Mouse (Mus musculus) liver, embryonic 14.5 days (tissue): ENCODE results near the gene Rps21. TPM values are rescaled to one million over a fixed set of nuclear protein-coding genes. Genes with fewer than 3 reads are reported as not detected.

ENCODE experiments used
- ATAC-seq: fragments of 200-750 bp; cut with Nextera tagmentation; 2 replicates; pipeline ENCODE4 v1.8.0; 2017; ENCODE audit warnings: moderate number of reproducible peaks, mild to moderate bottlenecking, moderate library complexity; ENCODE audit not compliant: insufficient read depth
- DNase-seq, 3 experiments: peaks; one replicate each; pipeline ENCODE4 v3.0.0-alpha.2; 2012 to 2013; ENCODE audit warnings: low read depth in 3 of 3, low spot score in 3 of 3
- H3K27ac ChIP-seq: fragments of 300-500 bp; sonication (generic); 2 replicates; pipeline ENCODE4 v1.5.1; 2014; ENCODE audit warnings: moderate library complexity, mild to moderate bottlenecking, control low read depth, inconsistent platforms
- H3K27me3 ChIP-seq: fragments of 300-500 bp; sonication (generic); 2 replicates; pipeline ENCODE4 v1.6.1; 2014; ENCODE audit warnings: mild to moderate bottlenecking, low read length, moderate library complexity; ENCODE audit not compliant: control insufficient read depth, insufficient read depth
- H3K36me3 ChIP-seq: fragments of 300-500 bp; sonication (generic); replicated peaks from 2 replicates; pipeline ENCODE4 v1.6.1; 2014; ENCODE audit warnings: low read depth; ENCODE audit not compliant: control insufficient read depth, insufficient read depth
- H3K4me1 ChIP-seq, 2 experiments: fragments of 200-500 bp in 1 of 2; fragments of 300-500 bp in 1 of 2; sonication (generic) in 1 of 2; replicated peaks; 2 replicates each; pipeline ENCODE4 v1.6.1; 2012 to 2014; ENCODE audit warnings: antibody characterized with exemption in 1 of 2, inconsistent platforms in 1 of 2, low read length in 1 of 2; ENCODE audit not compliant: control insufficient read depth in 2 of 2, insufficient read depth in 2 of 2
- H3K4me2 ChIP-seq: fragments of 300-500 bp; sonication (generic); 2 replicates; pipeline ENCODE4 v1.6.1; 2014; ENCODE audit warnings: low read depth, mild to moderate bottlenecking, control low read depth, moderate library complexity
- H3K4me3 ChIP-seq, 2 experiments: fragments of 200-500 bp in 1 of 2; fragments of 300-500 bp in 1 of 2; sonication (generic) in 1 of 2; 2 replicates each; pipeline ENCODE4 v1.5.1; 2012 to 2014; ENCODE audit warnings: low read depth in 2 of 2, low read length in 2 of 2, mild to moderate bottlenecking in 2 of 2, control low read depth in 1 of 2, inconsistent platforms in 1 of 2, moderate library complexity in 1 of 2; ENCODE audit not compliant: insufficient read depth in 1 of 2
- H3K9ac ChIP-seq: fragments of 300-500 bp; sonication (generic); replicated peaks from 2 replicates; pipeline ENCODE4 v1.6.1; 2014; ENCODE audit warnings: mild to moderate bottlenecking, control low read depth, moderate library complexity
- H3K9me3 ChIP-seq: fragments of 300-500 bp; sonication (generic); 2 replicates; pipeline ENCODE4 v1.6.1; 2016; ENCODE audit warnings: low read length, mixed read lengths; ENCODE audit not compliant: control insufficient read depth
- CTCF ChIP-seq: IDR thresholded peaks from 2 replicates; pipeline ENCODE4 v1.5.1; 2016; ENCODE audit warnings: antibody characterized with exemption, low read depth, control low read depth
- EP300 ChIP-seq: IDR thresholded peaks from 2 replicates; pipeline ENCODE4 v1.6.1; 2016; ENCODE audit warnings: antibody characterized with exemption, low read depth
- WGBS: fragments of 180-500 bp; shearing (Covaris S2); extraction: QIAGEN DNeasy Blood & Tissue Kit; methylation state at CpG from one replicate; pipeline ENCODE4 v1.1.7; 2014; ENCODE audit not compliant: insufficient replicate concordance; 5-methylcytosine and 5-hydroxymethylcytosine counted together
- polyA plus RNA-seq, 2 experiments: library from polyadenylated mRNA; depleted of rRNA in 1 of 2; stranded (reverse) in 1 of 2; unstranded in 1 of 2; fragments of >200 nt; fragmentation: Nextera tagmentation in 1 of 2; extraction: Ambion mirVana in 1 of 2; gene quantifications; 2 replicates each; pipeline versions ENCODE4 v1.2.1 to v1.2.3; 2012 to 2014

The Rps21 gene
- polyA plus RNA-seq, 2 experiments: 539 to 1,840 TPM

DNA sequence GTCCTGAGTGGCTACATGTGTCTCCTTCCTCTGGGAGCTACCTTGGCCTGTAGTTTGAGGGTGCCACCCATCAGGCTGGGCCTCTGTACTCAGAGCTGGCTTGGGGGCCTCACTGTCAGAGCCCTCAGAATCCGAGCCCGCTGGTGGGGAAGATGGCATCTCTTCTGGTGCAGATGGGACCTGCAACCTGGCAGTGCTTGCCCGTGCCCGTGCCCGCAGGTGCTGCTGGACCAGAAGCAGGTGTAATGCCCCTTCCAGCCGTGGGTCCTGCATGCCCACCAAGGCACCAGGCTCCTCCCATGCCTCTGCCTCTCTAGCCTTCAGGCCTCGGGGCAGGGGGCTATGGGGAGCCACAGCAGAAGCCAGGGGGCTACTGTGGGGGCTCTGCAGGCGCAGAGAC, 22.1 kb downstream of the Rps21 start:
- H3K9ac ChIP-seq: no peak overlapping the region
- DNase-seq: no peak
- H3K4me3 ChIP-seq: no peak overlapping the region
- H3K27ac ChIP-seq: no peak overlapping the region
- H3K36me3 ChIP-seq: no peaks in the 10 kb centered on the region
- H3K9me3 ChIP-seq: no peaks in the 10 kb centered on the region
- 65% methylated on average over 8 of the region's 8 CpGs for WGBS
- ATAC-seq: no peak
- TF ChIP-seq CTCF: no peak
- H3K27me3 ChIP-seq: no peaks in the 10 kb centered on the region
- H3K4me1 ChIP-seq: peaks cover 9 to 18% of the 10 kb centered on the region in 2 experiments
- H3K4me2 ChIP-seq: no peak overlapping the region

DNA sequence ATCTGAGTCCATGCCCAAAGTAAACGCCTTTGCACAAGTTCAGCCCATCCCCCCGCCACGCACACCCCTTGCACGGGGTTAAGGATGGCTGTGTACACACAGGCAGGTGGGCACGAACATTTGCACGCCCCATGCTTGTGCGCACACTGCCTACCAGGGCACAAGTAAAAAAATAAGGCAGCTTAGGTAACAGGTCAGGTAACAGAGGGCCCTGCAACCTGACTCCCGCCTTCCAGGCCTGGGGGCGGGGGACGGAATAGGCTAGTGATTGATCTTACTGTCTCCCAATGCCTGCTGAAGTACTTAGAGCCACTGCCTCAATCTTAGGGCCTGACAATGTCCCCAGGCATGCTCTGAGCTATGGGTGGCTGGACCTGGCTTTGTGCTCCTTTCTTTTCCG, 31.8 kb downstream of the Rps21 start:
- no peaks in the 10 kb centered on the region for H3K9me3 ChIP-seq
- no peak overlapping the region for H3K9ac ChIP-seq
- 52% methylated on average over 11 of the region's 11 CpGs for WGBS
- no peak for DNase-seq
- no peak for ATAC-seq
- H3K27me3 ChIP-seq: no peaks in the 10 kb centered on the region
- no peak for TF ChIP-seq EP300
- H3K4me3 ChIP-seq: no peak overlapping the region
- H3K4me1 ChIP-seq: no peaks in the 10 kb centered on the region; a peak in 1 of 4 replicates
- no peaks in the 10 kb centered on the region for H3K36me3 ChIP-seq
- H3K27ac ChIP-seq: no peak overlapping the region
- no peak overlapping the region for H3K4me2 ChIP-seq

DNA sequence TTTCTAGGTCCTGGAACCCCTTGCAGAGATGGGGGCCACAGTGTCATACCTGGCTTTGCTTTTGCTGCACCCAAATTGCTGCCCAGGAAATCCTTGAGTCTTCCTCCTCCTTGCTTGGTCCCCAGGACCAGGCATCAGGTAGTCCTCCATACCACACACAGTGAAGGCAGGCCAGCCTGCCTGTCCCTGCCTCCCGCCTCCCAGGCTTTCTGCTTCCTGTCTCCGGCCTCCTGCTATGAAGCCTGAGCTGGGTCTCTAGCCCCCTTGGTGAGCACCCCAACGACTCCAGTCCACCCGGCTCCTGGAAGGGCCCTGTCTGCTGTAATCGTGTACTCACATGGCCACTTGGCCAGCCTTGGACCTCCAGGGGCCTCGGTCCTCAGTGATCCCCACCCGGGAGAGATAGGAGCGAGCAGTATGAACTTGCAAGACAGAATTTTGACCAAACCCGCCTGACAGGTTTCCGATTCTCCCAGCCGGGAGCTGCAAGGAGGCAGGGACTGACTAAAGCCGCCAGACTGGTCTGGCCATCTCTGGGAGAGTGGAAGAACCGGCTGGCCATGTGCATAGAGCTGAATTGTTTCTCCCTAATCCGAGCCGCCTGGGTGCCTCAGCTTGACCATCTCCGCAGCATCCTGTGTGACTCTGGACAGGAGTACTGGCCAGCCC, 32.4 kb downstream of the Rps21 start, which contains the start of gene Rbbp8nl:
Gene Rbbp8nl (minus strand): TSS at position 440 of the 669 bp plus-strand sequence.
- WGBS: 47% methylated on average over 16 of the region's 16 CpGs
- DNase-seq (no peak), ATAC-seq (no peak)
- Histone ChIP-seq H3K27me3 (no peaks in the 10 kb centered on the region), H3K4me3 (no peak within 1 kb of the TSS), H3K27ac (no peak within 1 kb of the TSS), H3K4me1 (peaks cover 0 to 2% of the 10 kb centered on the region in 2 experiments; a peak in 1 of 4 replicates), H3K4me2 (no peak within 1 kb of the TSS), H3K36me3 (no peaks in the 10 kb centered on the region), H3K9me3 (no peaks in the 10 kb centered on the region), H3K9ac (no peak within 1 kb of the TSS)
- no peak for TF ChIP-seq EP300
- TF ChIP-seq CTCF: no peak

DNA sequence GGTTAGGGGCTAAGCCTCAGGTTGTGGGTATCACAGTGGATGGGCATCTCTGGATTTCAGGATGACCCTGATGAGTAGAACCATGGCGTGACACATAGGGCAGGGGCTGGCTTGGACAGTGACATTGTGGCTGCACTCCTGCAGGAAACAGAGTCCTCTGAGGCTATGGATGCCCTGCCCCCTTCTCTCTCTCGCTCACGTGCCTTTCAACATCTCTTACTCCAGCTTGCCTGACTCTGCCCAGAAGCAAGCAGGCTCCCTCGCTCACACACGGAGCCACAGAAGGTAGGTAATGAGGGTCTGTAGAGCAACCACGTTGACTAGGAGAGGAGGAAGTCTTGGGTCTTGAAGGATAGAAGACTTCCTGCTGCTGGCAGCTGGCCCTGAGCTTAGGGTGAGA, 33.3 kb downstream of the Rps21 start:
- WGBS: 29% methylated on average over 6 of the region's 6 CpGs
- no peak for DNase-seq
- Histone ChIP-seq H3K4me1 (peaks cover 0 to 2% of the 10 kb centered on the region in 2 experiments; a peak in 1 of 4 replicates), H3K27ac (no peak overlapping the region), H3K9ac (no peak overlapping the region), H3K9me3 (no peaks in the 10 kb centered on the region), H3K27me3 (no peaks in the 10 kb centered on the region), H3K4me2 (no peak overlapping the region), H3K4me3 (no peak overlapping the region), H3K36me3 (no peaks in the 10 kb centered on the region)
- no peak for ATAC-seq
- no peak for TF ChIP-seq EP300
- no peak for TF ChIP-seq CTCF

DNA sequence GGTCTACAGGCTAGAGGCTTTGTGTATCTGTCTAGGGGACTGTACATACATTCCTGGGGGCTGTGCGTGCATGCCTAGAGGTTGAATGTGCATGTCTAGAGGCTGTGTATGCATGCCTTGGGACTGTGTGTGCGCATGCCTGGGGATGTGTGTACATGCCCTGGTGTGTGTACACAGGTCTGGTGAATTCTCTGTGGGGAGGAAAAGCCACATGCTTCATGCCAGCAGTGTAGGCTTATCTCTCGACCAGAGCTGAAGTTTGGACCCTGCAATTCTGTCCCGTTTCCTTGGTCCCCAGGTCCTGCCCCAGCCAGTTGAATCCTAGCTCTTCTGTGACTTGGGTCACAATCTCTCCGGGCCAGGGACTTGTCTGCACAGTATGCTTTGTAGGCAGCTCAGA, 34.4 kb downstream of the Rps21 start:
- Histone ChIP-seq H3K4me2 (no peak overlapping the region), H3K4me1 (peaks cover 0 to 2% of the 10 kb centered on the region in 2 experiments; a peak in 1 of 4 replicates), H3K27ac (no peak overlapping the region), H3K36me3 (no peaks in the 10 kb centered on the region), H3K9ac (no peak overlapping the region), H3K9me3 (no peaks in the 10 kb centered on the region), H3K4me3 (no peak overlapping the region), H3K27me3 (no peaks in the 10 kb centered on the region)
- TF ChIP-seq CTCF (no peak), EP300 (no peak)
- WGBS: 42% methylated on average over 5 of the region's 5 CpGs
- ATAC-seq (no peak), DNase-seq (no peak)
